Mouse (Mus musculus): ENCODE results near the gene Osgin1.

Osgin1 gene

GRCm38 (mm10) chr8:119424199-119424733 is 9.7 kb upstream of the Osgin1 start:
- DNase-seq = peak; percentile 50

- peak; percentile 62 for DNase-seq
These were observed 9.2 kb upstream of the Osgin1 start for GRCm38 (mm10) chr8:119424740-119425139.

GRCm38 (mm10) chr8:119425533-119425932 is 8.4 kb upstream of the Osgin1 start:
- DNase-seq = peak; percentile 60

GRCm38 (mm10) chr8:119426069-119426735 is 7.7 kb upstream of the Osgin1 start:
- DNase-seq = no peak

GRCm38 (mm10) chr8:119427634-119428349 is 6.1 kb upstream of the Osgin1 start:
- no peak for DNase-seq

GRCm38 (mm10) chr8:119428350-119428740 is 5.6 kb upstream of the Osgin1 start:
- DNase-seq = no peak

- DNase-seq = no peak
These were observed 5.1 kb upstream of the Osgin1 start for GRCm38 (mm10) chr8:119428766-119429327.

GRCm38 (mm10) chr8:119429552-119429951 is 4.4 kb upstream of the Osgin1 start:
- no peak for DNase-seq

- no peak for DNase-seq
These were observed 3.7 kb upstream of the Osgin1 start for GRCm38 (mm10) chr8:119430250-119430649.

GRCm38 (mm10) chr8:119430690-119431089 is 3.2 kb upstream of the Osgin1 start:
- DNase-seq = no peak

GRCm38 (mm10) chr8:119432372-119432771 is 1.6 kb upstream of the Osgin1 start:
- no peak for DNase-seq

- no peak for DNase-seq
These were observed 645 bp downstream of the Osgin1 start for GRCm38 (mm10) chr8:119434569-119434968.

GRCm38 (mm10) chr8:119435527-119435926 is 1.6 kb downstream of the Osgin1 start:
- DNase-seq = no peak

- DNase-seq = no peak
These were observed 2.4 kb downstream of the Osgin1 start for GRCm38 (mm10) chr8:119436331-119436730.

- no peak for DNase-seq
These were observed 3.0 kb downstream of the Osgin1 start for GRCm38 (mm10) chr8:119436933-119437332.

GRCm38 (mm10) chr8:119437506-119437905 is 3.6 kb downstream of the Osgin1 start:
- no peak for DNase-seq

GRCm38 (mm10) chr8:119438876-119439275 is 5.0 kb downstream of the Osgin1 start:
- no peak for DNase-seq

GRCm38 (mm10) chr8:119439424-119439823 is 5.5 kb downstream of the Osgin1 start:
- DNase-seq = no peak

- DNase-seq = no peak
These were observed 5.9 kb downstream of the Osgin1 start for GRCm38 (mm10) chr8:119439893-119440249.

- DNase-seq = peak; percentile 52
These were observed 6.5 kb downstream of the Osgin1 start for GRCm38 (mm10) chr8:119440250-119440951.

- no peak for DNase-seq
These were observed 7.0 kb downstream of the Osgin1 start for GRCm38 (mm10) chr8:119440952-119441270.

GRCm38 (mm10) chr8:119442013-119442412 is 8.1 kb downstream of the Osgin1 start:
- DNase-seq = no peak

- no peak for DNase-seq
These were observed 9.0 kb downstream of the Osgin1 start for GRCm38 (mm10) chr8:119442970-119443369.
